In the genomic region with DNA sequence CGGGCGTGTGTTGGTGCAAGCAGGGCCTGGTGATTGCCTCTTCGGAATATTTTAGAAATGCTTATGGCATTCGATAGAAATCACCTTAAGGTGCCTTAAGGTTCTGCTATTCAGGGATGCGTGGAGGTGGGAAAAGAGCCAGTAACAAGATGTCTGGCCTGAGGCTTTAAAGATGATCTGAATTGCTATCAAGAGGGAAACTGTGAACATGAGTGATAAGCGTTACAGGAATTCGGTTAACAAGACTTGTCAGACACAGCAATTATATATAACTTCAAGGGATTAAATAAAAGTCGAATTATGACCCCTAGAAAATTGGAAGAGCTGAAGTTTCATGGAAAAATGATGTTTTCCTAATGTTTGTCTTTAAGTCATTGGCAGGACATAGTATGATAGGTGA, we compare ENCODE assay signal across 15 mouse cellular contexts. TPM values are rescaled to one million over a fixed set of nuclear protein-coding genes. Genes with fewer than 3 reads are reported as not detected.
A peak's percentile ranks its signal among the peaks of the same experiment; 100 is the strongest.
DNase-seq lines count a peak whose midpoint lies in the region; ATAC-seq and TF ChIP-seq lines count a peak whose summit lies in the region.
"Had no signal": no experiment of that assay in that cellular context is flagged by ENCODE, and none has a peak within 500 bp of the region (broad histone marks: within the 10 kb centered on the region; RNA-seq: fewer than 3 reads in every experiment).

No protein-coding gene starts in this region.

- H3K9me3 ChIP-seq in hindbrain, embryonic 12.5 days (replicated peaks): no peaks in the 10 kb centered on the region
- no peaks in the 10 kb centered on the region for H3K9me3 ChIP-seq in hindbrain, embryonic 10.5 days
- no peaks in the 10 kb centered on the region for H3K9me3 ChIP-seq in lung, embryonic 15.5 days
- H3K9me3 ChIP-seq in forebrain, embryonic 14.5 days (replicated peaks; ENCODE audit: control insufficient read depth, low read length): no peaks in the 10 kb centered on the region

- DNase-seq in hindbrain, embryonic 10.5 days (ENCODE audit: low spot score): no peak
- DNase-seq in lung, postnatal 36 days: no peak
- DNase-seq in forebrain, embryonic 14.5 days (ENCODE audit: low spot score): no peak
- no peak for DNase-seq in right cerebral cortex, adult 2 months (ENCODE audit: low spot score in 2 of 2)
- DNase-seq: cerebellum, postnatal 25 days; gastrocnemius, postnatal 14 days; heart, postnatal 36 days; kidney, postnatal 25 days; lung, adult 18-20 months had no signal

- no peak overlapping the region for H3K4me3 ChIP-seq in hindbrain, embryonic 12.5 days
- no peak overlapping the region for H3K4me3 ChIP-seq in hindbrain, embryonic 10.5 days
- H3K4me3 ChIP-seq in lung, embryonic 15.5 days: no peak overlapping the region
- H3K4me3 ChIP-seq in forebrain, embryonic 14.5 days (ENCODE audit: low read depth, low read length): no peak overlapping the region
- H3K4me3 ChIP-seq in olfactory bulb, adult 2 months (ENCODE audit: insufficient read depth, low read depth, low read length): no peak overlapping the region
- H3K4me3 ChIP-seq: erythroblast, embryonic 14.5 days; myocyte had no signal

- H3K27me3 ChIP-seq in hindbrain, embryonic 12.5 days: no peaks in the 10 kb centered on the region
- H3K27me3 ChIP-seq in hindbrain, embryonic 10.5 days (ENCODE audit: insufficient read depth, poor library complexity, severe bottlenecking): no peaks in the 10 kb centered on the region
- no peaks in the 10 kb centered on the region for H3K27me3 ChIP-seq in lung, embryonic 15.5 days
- H3K27me3 ChIP-seq in forebrain, embryonic 14.5 days (replicated peaks; ENCODE audit: control insufficient read depth, insufficient read depth, low read length): no peaks in the 10 kb centered on the region

- no peak overlapping the region for H3K9ac ChIP-seq in hindbrain, embryonic 12.5 days
- no peak overlapping the region for H3K9ac ChIP-seq in lung, embryonic 15.5 days
- peak overlapping the region; percentile 29; the same call in 1 of the 2 replicates for H3K9ac ChIP-seq in forebrain, embryonic 14.5 days (ENCODE audit: low read length)

- no peak for TF ChIP-seq POLR2A in olfactory bulb, adult 2 months (IDR thresholded peaks at IDR 0.05; ENCODE audit: insufficient read depth, low read depth, low read length)

- H3K36me3 ChIP-seq in hindbrain, embryonic 12.5 days: no peaks in the 10 kb centered on the region
- peaks cover 8% of the 10 kb centered on the region; the same call in 1 of the 2 replicates for H3K36me3 ChIP-seq in hindbrain, embryonic 10.5 days
- no peaks in the 10 kb centered on the region for H3K36me3 ChIP-seq in lung, embryonic 15.5 days
- H3K36me3 ChIP-seq in forebrain, embryonic 14.5 days (ENCODE audit: control insufficient read depth, insufficient read depth, low read length): no peaks in the 10 kb centered on the region

- no peak overlapping the region for H3K4me2 ChIP-seq in hindbrain, embryonic 12.5 days (replicated peaks)
- no peak overlapping the region for H3K4me2 ChIP-seq in lung, embryonic 15.5 days
- H3K4me2 ChIP-seq in forebrain, embryonic 14.5 days (ENCODE audit: low read length): no peak overlapping the region

- WGBS in hindbrain, embryonic 12.5 days: 91% methylated on average over 8 of the region's 8 CpGs
- 90% methylated on average over 8 of the region's 8 CpGs for WGBS in hindbrain, embryonic 10.5 days
- 83% methylated on average over 8 of the region's 8 CpGs for WGBS in lung, embryonic 15.5 days
- WGBS in forebrain, embryonic 14.5 days: 83% methylated on average over 8 of the region's 8 CpGs
- WGBS in olfactory bulb, adult 2 months: 79% methylated on average over 8 of the region's 8 CpGs

- ATAC-seq in hindbrain, embryonic 12.5 days (ENCODE audit: low FRiP score): no peak
- ATAC-seq in lung, embryonic 15.5 days (ENCODE audit: borderline replicate concordance, extremely low read depth, low FRiP score, low TSS enrichment): no peak
- ATAC-seq in forebrain, embryonic 14.5 days: no peak
- ATAC-seq in erythroid progenitor cell, adult 5-6 weeks (replicated peaks; ENCODE audit: low FRiP score, poor library complexity, severe bottlenecking): no peak

- no peak for TF ChIP-seq CTCF in olfactory bulb, adult 2 months (IDR thresholded peaks at IDR 0.05; ENCODE audit: insufficient read depth, low read depth, low read length)

- H3K4me1 ChIP-seq in hindbrain, embryonic 12.5 days: peaks cover 46% of the 10 kb centered on the region
- peaks cover 43% of the 10 kb centered on the region for H3K4me1 ChIP-seq in hindbrain, embryonic 10.5 days (replicated peaks)
- peaks cover 71% of the 10 kb centered on the region for H3K4me1 ChIP-seq in lung, embryonic 15.5 days
- peaks cover 63% of the 10 kb centered on the region for H3K4me1 ChIP-seq in forebrain, embryonic 14.5 days (ENCODE audit: control insufficient read depth, insufficient read depth, low read length)
- H3K4me1 ChIP-seq in olfactory bulb, adult 2 months (ENCODE audit: control insufficient read depth, insufficient read depth, low read length): peaks cover 46% of the 10 kb centered on the region

- H3K27ac ChIP-seq in hindbrain, embryonic 12.5 days: 0 out of 2 replicates have a peak overlapping the region, but pooled peaks have one; percentile 58
- no peak overlapping the region for H3K27ac ChIP-seq in hindbrain, embryonic 10.5 days
- peak overlapping the region; percentile 9; the same call in 1 of the 2 replicates for H3K27ac ChIP-seq in lung, embryonic 15.5 days
- peak overlapping the region; percentile 84 for H3K27ac ChIP-seq in forebrain, embryonic 14.5 days (ENCODE audit: low read depth, low read length)
- H3K27ac ChIP-seq in olfactory bulb, adult 2 months (ENCODE audit: insufficient read depth, low read depth, low read length): peak overlapping the region; percentile 64; the same call in 1 of the 2 replicates

RNA-seq across cellular contexts. Expression of gene Notch2, which starts 51.7 kb away (rescaled TPM):
- 26.5 and 30.1 TPM in 2 replicates for polyA plus RNA-seq in hindbrain, embryonic 12.5 days (2016; fragmentation: Nextera tagmentation; extraction: Ambion mirVana)
- polyA plus RNA-seq in hindbrain, embryonic 10.5 days (2016; fragmentation: Nextera tagmentation; extraction: Ambion mirVana): 15.6 and 18.0 TPM in 2 replicates
- 33.4 and 35.1 TPM in 2 replicates for polyA plus RNA-seq in lung, embryonic 15.5 days (2015; fragmentation: Nextera tagmentation; extraction: Ambion mirVana)
- 13.6 and 18.1 TPM in 2 replicates for polyA plus RNA-seq in forebrain, embryonic 14.5 days (2014; fragmentation: Nextera tagmentation; extraction: Ambion mirVana)
- 43.4 TPM in 1 of 2 replicates, not detected in the other for polyA plus RNA-seq in olfactory bulb, adult 2 months (2012; ENCODE audit: insufficient read depth, insufficient read length, low replicate concordance, missing spikeins)
- 16.3 and 16.6 TPM in 2 replicates for total RNA-seq in erythroid progenitor cell, adult 5-6 weeks (2015; ENCODE audit: low replicate concordance)
- 11.0 and 18.5 TPM in 2 replicates for total RNA-seq in erythroid progenitor cell, adult 5-6 weeks (2017; ENCODE audit: low replicate concordance)
